Mouse (Mus musculus) lung, postnatal 25 days (tissue): ENCODE results near the gene Spc24.

Source experiments
- DNase-seq: peaks from one replicate; pipeline ENCODE4 v3.0.0; 2022; ENCODE audit warnings: low spot score

Spc24 gene

GRCm38 (mm10) chr9:21715298-21715697 is 44.8 kb downstream of the Spc24 start:
- DNase-seq, result peak; percentile 40

- DNase-seq, result no peak
These were observed 50.8 kb downstream of the Spc24 start for GRCm38 (mm10) chr9:21709340-21709739.

GRCm38 (mm10) chr9:21706586-21707265 is 53.4 kb downstream of the Spc24 start:
- DNase-seq, result no peak

DNA sequence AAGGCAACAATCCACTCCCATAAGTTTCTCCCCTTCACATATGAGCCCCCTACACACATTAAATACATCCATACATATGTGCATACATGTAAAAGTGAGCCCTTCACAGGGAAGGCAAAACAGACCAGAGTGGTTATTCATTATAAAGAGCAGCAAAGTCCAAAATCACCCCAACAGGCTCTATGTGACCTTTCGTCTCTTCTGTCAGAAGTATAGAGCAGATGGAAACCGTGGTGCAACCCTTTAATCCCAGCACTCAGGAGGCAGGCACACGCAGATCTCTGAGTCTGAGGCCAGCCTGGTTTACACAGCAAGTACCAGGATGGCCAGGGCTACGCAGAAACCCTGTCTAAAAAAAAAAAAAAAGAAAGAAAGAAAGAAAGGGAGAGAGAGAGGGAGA is 54.0 kb downstream of the Spc24 start:
- DNase-seq, result no peak
